Mouse (Mus musculus) kidney, adult 18-20 months (tissue): ENCODE data around the gene Tmbim6.

Experiments used
- DNase-seq: peaks from one replicate; pipeline ENCODE4 v3.0.0; 2021

The Tmbim6 gene

DNA sequence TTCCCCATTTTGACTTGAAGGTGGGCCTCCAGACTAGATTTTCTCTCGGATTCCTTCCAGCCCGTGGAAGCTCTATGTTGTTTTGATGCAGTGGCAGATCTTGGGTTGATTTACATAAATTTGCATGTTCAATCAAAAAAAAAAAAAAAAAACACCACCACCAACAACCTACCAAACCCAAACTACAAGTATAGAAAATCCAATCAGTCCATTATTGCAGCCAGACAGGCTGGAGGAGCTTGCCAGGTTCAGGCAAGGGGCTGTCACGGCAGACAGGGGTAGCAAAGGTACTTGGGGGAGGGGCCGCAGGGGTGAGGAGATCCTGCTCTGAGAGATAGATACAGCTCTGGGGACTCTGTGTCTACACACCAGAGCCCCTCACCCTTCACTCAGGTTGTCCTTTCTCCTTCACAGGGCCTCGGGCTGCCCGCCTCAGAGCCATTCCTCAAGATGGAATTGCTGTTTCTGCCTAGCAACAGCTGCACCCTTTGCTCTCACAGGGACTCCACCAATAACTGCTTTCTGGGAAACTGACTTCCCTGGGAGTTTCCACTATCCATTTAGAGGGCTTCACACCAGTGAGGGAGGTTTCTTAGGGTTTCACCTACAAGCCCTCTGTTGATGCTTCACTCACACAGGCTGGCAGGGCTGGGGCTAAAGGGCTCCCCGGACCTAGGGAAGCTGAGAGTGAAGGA, 62.0 kb downstream of the Tmbim6 start:
- DNase-seq, result no peak

DNA sequence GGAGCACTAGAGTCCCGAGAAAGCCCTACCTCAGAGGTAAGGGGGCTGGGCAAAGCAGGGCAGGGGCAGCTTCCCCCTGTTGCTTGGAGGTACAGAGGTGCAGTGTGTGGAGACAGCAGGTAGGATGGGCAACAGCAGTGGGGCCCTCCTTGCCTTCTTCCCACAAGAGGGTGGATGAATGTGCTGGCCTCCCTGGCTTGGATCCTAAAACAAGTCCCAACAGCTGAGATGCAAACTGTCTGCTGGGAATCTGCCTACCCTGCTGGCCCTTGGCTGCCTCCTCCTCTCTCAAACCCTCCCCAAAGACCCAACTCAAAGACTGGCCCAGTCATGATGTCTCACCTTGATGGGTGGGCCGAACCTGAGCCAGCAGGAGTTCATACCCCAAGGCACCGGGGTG, 62.7 kb downstream of the Tmbim6 start:
- DNase-seq, result no peak

DNA sequence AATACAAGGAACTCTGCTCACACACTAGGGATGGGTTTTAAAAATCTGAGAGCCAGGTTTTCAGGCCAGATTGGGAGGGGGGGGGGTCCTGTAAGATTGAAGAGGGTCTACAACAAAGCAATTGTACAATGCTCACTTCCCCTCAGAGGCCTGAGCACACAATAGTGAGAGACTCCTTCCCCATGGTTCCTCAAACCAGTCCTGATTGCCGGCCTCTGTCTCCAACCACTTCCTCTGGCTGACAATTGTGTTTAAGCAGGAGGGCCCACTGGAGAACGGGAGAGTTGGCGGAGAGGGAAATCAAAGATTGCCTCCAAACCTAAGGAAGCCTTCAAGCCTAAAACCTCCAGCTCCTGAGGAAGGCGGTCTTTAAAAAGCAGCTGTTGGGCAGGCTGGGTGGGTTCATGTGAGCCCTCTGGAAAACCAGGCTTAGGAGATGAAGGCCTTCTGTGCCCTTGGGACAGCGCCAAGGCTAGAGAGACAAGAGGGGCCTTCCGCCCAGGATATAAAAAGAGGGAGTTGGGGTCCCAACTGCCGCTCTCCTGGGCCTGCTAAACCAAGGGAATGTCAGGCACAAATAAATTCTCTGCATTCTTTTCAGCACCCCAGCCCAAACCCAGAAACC, 63.8 kb downstream of the Tmbim6 start:
- DNase-seq, result no peak

DNA sequence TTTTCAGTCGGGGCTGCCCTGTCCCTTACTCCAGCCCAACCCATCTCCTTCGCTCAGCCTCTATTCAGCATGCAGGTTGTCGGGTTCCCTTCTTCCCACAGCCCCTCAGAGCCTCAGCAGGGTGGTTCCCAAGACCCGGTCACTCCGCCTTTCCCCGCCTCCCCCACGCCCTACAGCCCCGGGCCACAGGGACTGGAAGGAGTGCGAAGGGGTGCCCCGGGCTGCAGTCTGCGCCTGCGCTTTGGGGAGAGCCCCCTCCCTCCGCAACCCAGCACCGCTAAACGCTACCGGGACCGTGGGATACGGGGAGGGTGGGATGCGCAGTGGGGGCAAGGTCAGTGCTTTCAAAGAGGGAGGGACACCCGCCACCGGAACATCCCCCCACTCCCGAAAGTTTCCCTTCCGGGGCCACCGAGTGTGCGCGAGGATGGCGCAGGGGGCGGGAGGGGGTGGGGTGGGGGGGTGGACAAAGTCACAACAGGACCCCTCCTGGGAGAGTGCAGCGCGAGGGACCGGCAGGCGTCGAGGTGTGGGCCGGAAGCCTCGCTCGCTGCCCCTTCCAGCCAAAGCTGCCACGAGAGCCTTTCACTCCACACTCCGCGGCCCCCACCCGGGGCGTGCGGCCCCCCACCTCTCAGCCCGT, 64.4 kb downstream of the Tmbim6 start:
- DNase-seq, result peak; percentile 42

DNA sequence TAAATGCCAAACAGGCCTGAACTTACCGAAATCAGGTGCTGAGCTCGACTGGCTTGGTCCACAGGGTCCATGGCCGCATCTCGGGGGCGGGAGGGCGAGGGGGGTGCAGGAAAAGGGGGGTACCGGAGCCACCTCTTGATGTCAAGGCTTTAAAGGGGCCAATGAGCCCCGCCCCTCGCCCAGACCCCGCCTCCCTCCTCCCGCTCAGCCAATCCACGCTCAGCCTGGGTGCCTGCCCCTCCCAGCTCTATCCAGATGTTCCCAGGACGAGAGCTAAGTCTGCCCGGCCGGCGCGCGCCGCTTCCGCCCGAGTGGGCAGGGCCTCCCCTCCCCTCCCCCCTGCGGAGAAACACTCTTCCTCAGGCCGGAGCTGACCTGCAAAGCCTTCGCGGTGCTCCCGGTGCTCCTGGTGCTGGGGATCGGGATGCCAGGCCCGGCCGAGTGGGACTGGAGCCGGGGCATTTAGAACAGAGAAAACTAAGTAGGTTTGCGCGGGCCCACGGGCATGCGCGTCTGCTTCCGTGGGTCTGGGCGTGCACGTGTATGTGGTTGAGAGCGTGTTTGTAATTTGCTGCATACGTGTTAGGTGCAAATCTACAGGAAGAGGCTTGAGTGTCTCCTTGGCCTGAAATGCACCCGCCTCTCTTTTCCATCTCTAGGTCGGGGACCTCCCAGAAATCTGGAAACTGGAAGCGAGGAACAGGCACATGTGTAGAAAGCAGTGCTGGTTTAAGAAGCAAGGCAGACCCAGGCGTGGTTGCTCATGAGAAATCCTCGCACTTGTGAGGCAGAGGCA, 65.1 kb downstream of the Tmbim6 start, which contains the start of gene Nckap5l:
Nckap5l (minus strand) TSS at position 143 of the 796 bp plus-strand sequence.
- DNase-seq, result peak; percentile 86
